Mouse (Mus musculus): ENCODE data around the gene Olfr58. TPM values are rescaled to one million over a fixed set of nuclear protein-coding genes. Genes with fewer than 3 reads are reported as not detected.
"Not testable (repeated sequence)": the region's sequence is repeated elsewhere in the genome, so short reads cannot be mapped to it uniquely, and the experiment has no call there.

Gene Olfr58
- polyA plus RNA-seq (2015; fragmentation: Nextera tagmentation; extraction: Ambion mirVana): not detected in 2 replicates

- H3K27me3 ChIP-seq: no peaks in the 10 kb centered on the region
Observed at GRCm38 (mm10) chr9:19779983-19780382, at the start of gene Olfr58. TSS of gene Olfr58 (plus strand) at chr9:19780283.

GRCm38 (mm10) chr9:19769136-19769535, 10.9 kb upstream of the Olfr58 start:
- H3K27me3 ChIP-seq: no peaks in the 10 kb centered on the region
- no peak overlapping the region for H3K9ac ChIP-seq
- ATAC-seq (ENCODE audit: insufficient number of reproducible peaks, low FRiP score, low TSS enrichment, low read depth): no peak
- H3K4me1 ChIP-seq: no peaks in the 10 kb centered on the region
- H3K36me3 ChIP-seq: no peaks in the 10 kb centered on the region
- H3K4me2 ChIP-seq: no peak overlapping the region
- H3K27ac ChIP-seq: no peak overlapping the region
- H3K4me3 ChIP-seq: no peak overlapping the region
- no peaks in the 10 kb centered on the region; the same call in 1 of the 2 replicates for H3K9me3 ChIP-seq
- WGBS: 84% methylated on average over 14 of the region's 14 CpGs

More at GRCm38 (mm10) chr9:19779983-19780382, at the start of gene Olfr58:
- H3K9ac ChIP-seq: no peak within 1 kb of the TSS
- no peak for ATAC-seq (ENCODE audit: insufficient number of reproducible peaks, low FRiP score, low TSS enrichment, low read depth)
- H3K4me3 ChIP-seq: no peak within 1 kb of the TSS
- no peak within 1 kb of the TSS for H3K4me2 ChIP-seq
- no peaks in the 10 kb centered on the region for H3K4me1 ChIP-seq
- H3K27ac ChIP-seq: no peak within 1 kb of the TSS
- no peaks in the 10 kb centered on the region for H3K36me3 ChIP-seq
- H3K9me3 ChIP-seq: no peaks in the 10 kb centered on the region

DNA sequence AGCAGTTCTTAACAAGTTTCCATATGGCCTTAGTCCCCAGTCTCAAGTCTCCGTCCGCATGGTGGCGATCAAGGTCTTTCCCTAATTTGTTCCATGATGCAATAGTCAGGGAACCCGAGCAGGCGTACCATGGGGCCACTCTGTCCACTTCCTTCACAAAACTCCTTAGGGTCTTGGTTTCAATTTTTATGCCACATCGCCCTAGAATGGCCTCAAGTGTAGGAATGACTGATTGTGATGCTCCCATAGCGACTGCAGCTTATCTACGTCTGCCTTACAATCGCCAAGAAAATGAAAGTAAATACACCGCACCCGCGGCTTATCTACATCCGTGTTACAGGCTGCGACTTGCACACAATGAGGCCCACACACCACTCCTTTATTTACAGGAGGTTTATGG, 10.4 kb upstream of the Olfr58 start:
- Histone ChIP-seq H3K4me2 (no peak overlapping the region), H3K27ac (no peak overlapping the region), H3K9me3 (no peaks in the 10 kb centered on the region; the same call in 1 of the 2 replicates), H3K9ac (no peak overlapping the region), H3K4me3 (no peak overlapping the region), H3K36me3 (no peaks in the 10 kb centered on the region), H3K27me3 (no peaks in the 10 kb centered on the region), H3K4me1 (no peaks in the 10 kb centered on the region)
- no peak for ATAC-seq (ENCODE audit: insufficient number of reproducible peaks, low FRiP score, low TSS enrichment, low read depth)
- WGBS: 94% methylated on average over 14 of the region's 14 CpGs

- Histone ChIP-seq H3K9me3 (no peaks in the 10 kb centered on the region), H3K27me3 (no peaks in the 10 kb centered on the region), H3K4me2 (no peak overlapping the region), H3K36me3 (no peaks in the 10 kb centered on the region), H3K4me1 (no peaks in the 10 kb centered on the region), H3K9ac (no peak overlapping the region), H3K27ac (no peak overlapping the region), H3K4me3 (no peak overlapping the region)
- 69% methylated on average over 1 of the region's 1 CpGs for WGBS
- no peak for ATAC-seq (ENCODE audit: insufficient number of reproducible peaks, low FRiP score, low TSS enrichment, low read depth)
Observed at GRCm38 (mm10) chr9:19803000-19803399, 22.9 kb downstream of the Olfr58 start.

DNA sequence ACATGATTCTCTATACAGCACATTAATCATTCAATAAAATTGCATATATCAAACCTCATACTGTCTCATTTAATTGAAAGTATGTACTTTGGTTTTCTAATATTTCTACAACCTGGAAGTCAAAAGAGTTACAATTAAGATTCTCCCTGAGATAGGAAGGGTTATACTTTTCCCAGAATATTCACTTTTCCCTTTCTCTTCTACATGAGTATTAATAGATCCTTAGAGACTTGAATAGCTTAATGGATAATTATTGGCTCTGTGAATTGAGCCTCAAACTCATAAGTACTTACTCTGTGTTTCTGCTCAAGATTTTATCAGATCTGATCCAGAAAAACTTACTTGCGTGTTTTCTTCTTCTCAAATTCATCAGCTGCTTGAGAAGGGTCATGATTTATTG, 24.5 kb downstream of the Olfr58 start, which contains the start of gene Olfr859:
Olfr859 (plus strand) TSS at position 301 of the 400 bp plus-strand sequence.
- not testable (repeated sequence) for H3K4me2 ChIP-seq; H3K4me1 ChIP-seq; H3K9me3 ChIP-seq; H3K9ac ChIP-seq; H3K27ac ChIP-seq; H3K4me3 ChIP-seq; H3K27me3 ChIP-seq; H3K36me3 ChIP-seq; ATAC-seq (ENCODE audit: insufficient number of reproducible peaks, low FRiP score, low TSS enrichment, low read depth)
- WGBS: 71% methylated on average over 1 of the region's 1 CpGs

Other genes starting within 250 kb of the Olfr58 start
- not detected in 2 replicates for gene Olfr853, start 239.2 kb upstream of the Olfr58 start, polyA plus RNA-seq (2015; fragmentation: Nextera tagmentation; extraction: Ambion mirVana)
- not detected in 2 replicates for gene Olfr854, start 212.9 kb upstream of the Olfr58 start, polyA plus RNA-seq (2015; fragmentation: Nextera tagmentation; extraction: Ambion mirVana)
- not detected in 2 replicates for gene Olfr855, start 197.7 kb upstream of the Olfr58 start, polyA plus RNA-seq (2015; fragmentation: Nextera tagmentation; extraction: Ambion mirVana)
- gene Zfp317, start 158.2 kb upstream of the Olfr58 start, polyA plus RNA-seq (2015; fragmentation: Nextera tagmentation; extraction: Ambion mirVana): 22.7 and 23.8 TPM in 2 replicates
- not detected in 2 replicates for gene Olfr857, start 70.8 kb upstream of the Olfr58 start, polyA plus RNA-seq (2015; fragmentation: Nextera tagmentation; extraction: Ambion mirVana)
- gene Olfr859, start 24.6 kb downstream of the Olfr58 start, polyA plus RNA-seq (2015; fragmentation: Nextera tagmentation; extraction: Ambion mirVana): not detected in 2 replicates
- gene Olfr860, start 69.5 kb downstream of the Olfr58 start, polyA plus RNA-seq (2015; fragmentation: Nextera tagmentation; extraction: Ambion mirVana): not detected in 2 replicates
- not detected in 2 replicates for gene Olfr862, start 107.7 kb downstream of the Olfr58 start, polyA plus RNA-seq (2015; fragmentation: Nextera tagmentation; extraction: Ambion mirVana)
- 0.15 and 0.23 TPM in 2 replicates for gene Olfr77, start 136.6 kb downstream of the Olfr58 start, polyA plus RNA-seq (2015; fragmentation: Nextera tagmentation; extraction: Ambion mirVana)
- not detected in 2 replicates for gene Olfr866, start 247.8 kb downstream of the Olfr58 start, polyA plus RNA-seq (2015; fragmentation: Nextera tagmentation; extraction: Ambion mirVana)

Measured in limb, embryonic 15.5 days (tissue).